Mouse (Mus musculus) forebrain, embryonic 14.5 days (tissue): Measurements from ENCODE around the gene Tsr3. TPM values are rescaled to one million over a fixed set of nuclear protein-coding genes. Genes with fewer than 3 reads are reported as not detected.
A peak's percentile ranks its signal among the peaks of the same experiment; 100 is the strongest.
"Not testable (repeated sequence)": the region's sequence is repeated elsewhere in the genome, so short reads cannot be mapped to it uniquely, and the experiment has no call there.

Experiments used
- ATAC-seq: fragments of 200-750 bp; cut with Nextera tagmentation; 2 replicates; pipeline ENCODE4 v1.8.0; 2017; ENCODE audit warnings: mild to moderate bottlenecking, moderate library complexity
- DNase-seq: peaks from one replicate; pipeline ENCODE4 v3.0.0-alpha.2; 2015; ENCODE audit warnings: low spot score
- H3K27ac ChIP-seq: fragments of 300-500 bp; sonication (generic); 2 replicates; pipeline ENCODE4 v1.5.1; 2014; ENCODE audit warnings: low read depth, mild to moderate bottlenecking, control low read depth, low read length, moderate library complexity
- H3K27me3 ChIP-seq: fragments of 300-500 bp; sonication (generic); replicated peaks from 2 replicates; pipeline ENCODE4 v1.6.1; 2014; ENCODE audit warnings: low read length, control low read depth, mixed read lengths; ENCODE audit not compliant: control insufficient read depth, insufficient read depth
- H3K36me3 ChIP-seq: fragments of 300-500 bp; sonication (generic); 2 replicates; pipeline ENCODE4 v1.6.1; 2014; ENCODE audit warnings: low read length, control low read depth; ENCODE audit not compliant: control insufficient read depth, insufficient read depth
- H3K4me1 ChIP-seq: fragments of 300-500 bp; sonication (generic); 2 replicates; pipeline ENCODE4 v1.6.1; 2014; ENCODE audit warnings: antibody characterized with exemption, low read length, control low read depth; ENCODE audit not compliant: control insufficient read depth, insufficient read depth
- H3K4me2 ChIP-seq: fragments of 300-500 bp; sonication (generic); 2 replicates; pipeline ENCODE4 v1.6.1; 2014; ENCODE audit warnings: mild to moderate bottlenecking, control low read depth, low read length
- H3K4me3 ChIP-seq: fragments of 300-500 bp; sonication (generic); 2 replicates; pipeline ENCODE4 v1.5.1; 2014; ENCODE audit warnings: low read depth, low read length, control low read depth
- H3K9ac ChIP-seq: fragments of 300-500 bp; sonication (generic); 2 replicates; pipeline ENCODE4 v1.6.1; 2014; ENCODE audit warnings: mild to moderate bottlenecking, low read length, control low read depth, moderate library complexity
- H3K9me3 ChIP-seq: fragments of 300-500 bp; sonication (generic); replicated peaks from 2 replicates; pipeline ENCODE4 v1.6.1; 2016; ENCODE audit warnings: low read length, control low read depth, mixed read lengths; ENCODE audit not compliant: control insufficient read depth
- WGBS: fragments of 180-500 bp; shearing (Covaris S2); extraction: QIAGEN DNeasy Blood & Tissue Kit; methylation state at CpG from one replicate; pipeline ENCODE4 v1.1.7; 2014; 5-methylcytosine and 5-hydroxymethylcytosine counted together
- polyA plus RNA-seq: library from polyadenylated mRNA; unstranded; fragments of >200 nt; fragmentation: Nextera tagmentation; extraction: Ambion mirVana; gene quantifications from 2 replicates; pipeline ENCODE4 v1.2.1, GENCODE M21; 2014

The Tsr3 gene
- polyA plus RNA-seq, 1 experiment from 2014 or later = 67.8 TPM

GRCm38 (mm10) chr17:25220746-25221145 lies 19.2 kb upstream of the Tsr3 start:
- Histone ChIP-seq H3K4me3 (no peak overlapping the region), H3K4me2 (no peak overlapping the region), H3K9me3 (no peaks in the 10 kb centered on the region), H3K27me3 (no peaks in the 10 kb centered on the region), H3K27ac (no peak overlapping the region), H3K9ac (no peak overlapping the region), H3K4me1 (no peaks in the 10 kb centered on the region), H3K36me3 (peaks cover 27% of the 10 kb centered on the region)
- no peak for ATAC-seq
- no peak for DNase-seq
- WGBS = 83% methylated on average over 1 of the region's 1 CpGs

- ATAC-seq (peak; percentile 88), DNase-seq (peak; percentile 44)
- H3K27me3 ChIP-seq = no peaks in the 10 kb centered on the region
- peak overlapping the region; percentile 24 for H3K4me3 ChIP-seq
- peak overlapping the region; percentile 60 for H3K9ac ChIP-seq
- H3K4me1 ChIP-seq = no peaks in the 10 kb centered on the region
- peaks cover 23% of the 10 kb centered on the region for H3K36me3 ChIP-seq
- H3K9me3 ChIP-seq = no peaks in the 10 kb centered on the region
- 1% methylated on average over 25 of the region's 30 CpGs for WGBS
- peak overlapping the region; percentile 53 for H3K4me2 ChIP-seq
- no peak overlapping the region; the same call in 1 of the 2 replicates for H3K27ac ChIP-seq
These were observed 18.0 kb upstream of the Tsr3 start for GRCm38 (mm10) chr17:25221821-25222503.

- not testable (repeated sequence) for H3K4me1 ChIP-seq, H3K9me3 ChIP-seq, H3K9ac ChIP-seq, H3K27me3 ChIP-seq, DNase-seq
- 8% methylated on average over 13 of the region's 28 CpGs for WGBS
- peak; percentile 93 for ATAC-seq
- Histone ChIP-seq H3K4me3 (peak overlapping the region; percentile 24; the same call in 1 of the 2 replicates), H3K4me2 (peak overlapping the region; percentile 53), H3K27ac (0 out of 2 replicates have a peak overlapping the region, but pooled peaks have one; percentile 9), H3K36me3 (peaks cover 25% of the 10 kb centered on the region)
These were observed 17.4 kb upstream of the Tsr3 start for GRCm38 (mm10) chr17:25222504-25222940.

GRCm38 (mm10) chr17:25222951-25223601 lies 16.9 kb upstream of the Tsr3 start:
- Histone ChIP-seq H3K4me2 (peak overlapping the region; percentile 53; the same call in 1 of the 2 replicates), H3K27me3 (no peaks in the 10 kb centered on the region), H3K9ac (no peak overlapping the region), H3K4me1 (no peaks in the 10 kb centered on the region), H3K9me3 (no peaks in the 10 kb centered on the region), H3K27ac (0 out of 2 replicates have a peak overlapping the region, but pooled peaks have one; percentile 9), H3K4me3 (no peak overlapping the region), H3K36me3 (peaks cover 28% of the 10 kb centered on the region)
- ATAC-seq (no peak), DNase-seq (no peak)
- WGBS = 27% methylated on average over 6 of the region's 6 CpGs

GRCm38 (mm10) chr17:25224586-25225222 lies 15.3 kb upstream of the Tsr3 start:
- H3K27me3 ChIP-seq = no peaks in the 10 kb centered on the region
- WGBS = 91% methylated on average over 7 of the region's 7 CpGs
- no peak overlapping the region for H3K9ac ChIP-seq
- H3K27ac ChIP-seq = no peak overlapping the region
- H3K36me3 ChIP-seq = peaks cover 26% of the 10 kb centered on the region
- H3K4me2 ChIP-seq = no peak overlapping the region
- ATAC-seq = no peak
- no peak for DNase-seq
- no peaks in the 10 kb centered on the region for H3K4me1 ChIP-seq
- no peak overlapping the region for H3K4me3 ChIP-seq
- no peaks in the 10 kb centered on the region for H3K9me3 ChIP-seq

GRCm38 (mm10) chr17:25225659-25226058 lies 14.3 kb upstream of the Tsr3 start:
- Histone ChIP-seq H3K9ac (no peak overlapping the region), H3K4me1 (no peaks in the 10 kb centered on the region), H3K4me2 (no peak overlapping the region), H3K27me3 (no peaks in the 10 kb centered on the region), H3K4me3 (no peak overlapping the region), H3K9me3 (no peaks in the 10 kb centered on the region), H3K27ac (no peak overlapping the region), H3K36me3 (peaks cover 26% of the 10 kb centered on the region)
- ATAC-seq = no peak
- no peak for DNase-seq
- 86% methylated on average over 4 of the region's 4 CpGs for WGBS

- no peak overlapping the region for H3K27ac ChIP-seq
- no peak overlapping the region for H3K4me2 ChIP-seq
- H3K27me3 ChIP-seq = no peaks in the 10 kb centered on the region
- 86% methylated on average over 5 of the region's 5 CpGs for WGBS
- no peaks in the 10 kb centered on the region for H3K9me3 ChIP-seq
- no peak overlapping the region for H3K4me3 ChIP-seq
- no peaks in the 10 kb centered on the region for H3K4me1 ChIP-seq
- DNase-seq = no peak
- no peak for ATAC-seq
- no peak overlapping the region for H3K9ac ChIP-seq
- H3K36me3 ChIP-seq = peaks cover 32% of the 10 kb centered on the region
These were observed 12.0 kb upstream of the Tsr3 start for GRCm38 (mm10) chr17:25227991-25228390.

- not testable (repeated sequence) for H3K4me1 ChIP-seq, H3K9me3 ChIP-seq, DNase-seq, H3K9ac ChIP-seq, H3K4me3 ChIP-seq, H3K27me3 ChIP-seq, H3K4me2 ChIP-seq, ATAC-seq, H3K27ac ChIP-seq
- WGBS = 78% methylated on average over 15 of the region's 17 CpGs
- peaks cover 41% of the 10 kb centered on the region for H3K36me3 ChIP-seq
These were observed 9.8 kb upstream of the Tsr3 start for GRCm38 (mm10) chr17:25230014-25230655.
